Mouse (Mus musculus) olfactory bulb, adult 2 months (tissue): ENCODE measurements at regions not wholly inside any gene's neighbourhood (a gene's known extent, or its start where the extent isn't known, plus 50 kb on each side); places are given as distances from the start of the nearest gene placed in this dataset.

Experiments
- CTCF ChIP-seq: fragments of 200-500 bp; IDR thresholded peaks from 2 replicates; pipeline ENCODE4 v1.5.1; 2012; ENCODE audit warnings: low read depth, mild to moderate bottlenecking, low read length, moderate library complexity; ENCODE audit not compliant: insufficient read depth
- POLR2A ChIP-seq: fragments of 200-500 bp; IDR thresholded peaks from 2 replicates; pipeline ENCODE4 v1.6.1; 2012; ENCODE audit warnings: mild to moderate bottlenecking, low read depth, low read length, moderate library complexity; ENCODE audit not compliant: insufficient read depth

DNA sequence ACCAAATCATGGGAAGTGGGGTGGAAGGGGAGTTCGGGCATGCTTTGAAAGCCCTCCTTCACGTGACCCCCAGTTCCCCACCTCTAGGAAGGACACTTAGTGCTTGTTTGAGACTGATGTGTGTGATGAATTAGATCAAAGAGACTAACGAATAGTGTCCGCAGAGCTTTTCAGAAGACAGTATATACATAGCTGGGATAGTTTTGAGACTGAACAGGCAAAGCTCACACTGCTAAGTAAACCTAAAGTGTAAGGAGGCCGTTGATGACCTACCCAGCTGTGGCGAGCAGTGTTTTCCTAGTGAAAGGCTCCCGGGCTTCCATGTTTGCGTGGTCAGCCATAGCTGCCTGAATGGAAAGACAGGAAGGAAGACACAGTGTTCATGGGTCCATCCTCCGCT lies 288.3 kb upstream of the Zfp507 start:
- no peak for TF ChIP-seq CTCF
- no peak for TF ChIP-seq POLR2A
